Mouse (Mus musculus) stomach, postnatal 0 days (tissue): ENCODE results near the gene Jmjd6.

Experiments used
- CTCF ChIP-seq: IDR thresholded peaks from 2 replicates; pipeline ENCODE4 v1.5.1; 2016; ENCODE audit warnings: antibody characterized with exemption, low read depth, mild to moderate bottlenecking, moderate library complexity
- EP300 ChIP-seq: optimal IDR thresholded peaks from 2 replicates; pipeline ENCODE3; 2016; ENCODE audit warnings: antibody characterized with exemption

- TF ChIP-seq CTCF (no peak), EP300 (no peak)
Observed at GRCm38 (mm10) chr11:116821057-116821940, 21.9 kb downstream of the Jmjd6 start.
